Mouse (Mus musculus): ENCODE results near the gene Olfr142. TPM values are rescaled to one million over a fixed set of nuclear protein-coding genes. Genes with fewer than 3 reads are reported as not detected.

The Olfr142 gene
- total RNA-seq (2023), result not detected

GRCm38 (mm10) chr2:90257492-90257891, at the start of gene Olfr142:
Gene Olfr142, minus strand, starts transcription at chr2:90257592.

GRCm38 (mm10) chr2:90292741-90293140, 35.3 kb upstream of the Olfr142 start, which contains the start of gene Olfr1272:
Gene Olfr1272, minus strand, starts transcription at chr2:90292841.

GRCm38 (mm10) chr2:90270932-90271331, 13.5 kb upstream of the Olfr142 start, which contains the start of gene Olfr1271:
Gene Olfr1271, minus strand, starts transcription at chr2:90271032.

GRCm38 (mm10) chr2:90224393-90224792, 33.0 kb downstream of the Olfr142 start, which contains the start of gene Olfr1506:
Gene Olfr1506, minus strand, starts transcription at chr2:90224493.

Other genes starting within 250 kb of the Olfr142 start
- not detected for gene Olfr1263, start 245.5 kb downstream of the Olfr142 start, total RNA-seq (2023)
- gene Olfr1264, start 232.0 kb downstream of the Olfr142 start, total RNA-seq (2023), result not detected
- gene Olfr1265, start 222.3 kb downstream of the Olfr142 start, total RNA-seq (2023), result not detected
- gene Olfr140, start 194.0 kb downstream of the Olfr142 start, total RNA-seq (2023), result not detected
- not detected for gene Olfr1269, start 136.2 kb downstream of the Olfr142 start, total RNA-seq (2023)
- gene Olfr32, start 115.3 kb downstream of the Olfr142 start, total RNA-seq (2023), result not detected
- gene Olfr1270, start 104.5 kb downstream of the Olfr142 start, total RNA-seq (2023), result not detected
- gene Olfr1506, start 33.1 kb downstream of the Olfr142 start, total RNA-seq (2023), result under 1 TPM; 0.22 to 0.53 TPM
- not detected for gene Olfr1271, start 13.4 kb upstream of the Olfr142 start, total RNA-seq (2023)
- not detected for gene Olfr1272, start 35.2 kb upstream of the Olfr142 start, total RNA-seq (2023)
- not detected for gene Gm13769, start 64.6 kb upstream of the Olfr142 start, total RNA-seq (2023)
- gene Olfr1274-ps, start 141.1 kb upstream of the Olfr142 start, total RNA-seq (2023), result not detected